Mouse (Mus musculus): Measurements from ENCODE around the gene Hltf. TPM values are rescaled to one million over a fixed set of nuclear protein-coding genes. Genes with fewer than 3 reads are reported as not detected.
"Not testable (repeated sequence)": the region's sequence is repeated elsewhere in the genome, so short reads cannot be mapped to it uniquely, and the experiment has no call there.

The Hltf gene
- 63.6 and 70.4 TPM in 2 replicates for polyA plus RNA-seq (2011; ENCODE audit: insufficient read depth, insufficient read length, low read depth, missing spikeins)

DNA sequence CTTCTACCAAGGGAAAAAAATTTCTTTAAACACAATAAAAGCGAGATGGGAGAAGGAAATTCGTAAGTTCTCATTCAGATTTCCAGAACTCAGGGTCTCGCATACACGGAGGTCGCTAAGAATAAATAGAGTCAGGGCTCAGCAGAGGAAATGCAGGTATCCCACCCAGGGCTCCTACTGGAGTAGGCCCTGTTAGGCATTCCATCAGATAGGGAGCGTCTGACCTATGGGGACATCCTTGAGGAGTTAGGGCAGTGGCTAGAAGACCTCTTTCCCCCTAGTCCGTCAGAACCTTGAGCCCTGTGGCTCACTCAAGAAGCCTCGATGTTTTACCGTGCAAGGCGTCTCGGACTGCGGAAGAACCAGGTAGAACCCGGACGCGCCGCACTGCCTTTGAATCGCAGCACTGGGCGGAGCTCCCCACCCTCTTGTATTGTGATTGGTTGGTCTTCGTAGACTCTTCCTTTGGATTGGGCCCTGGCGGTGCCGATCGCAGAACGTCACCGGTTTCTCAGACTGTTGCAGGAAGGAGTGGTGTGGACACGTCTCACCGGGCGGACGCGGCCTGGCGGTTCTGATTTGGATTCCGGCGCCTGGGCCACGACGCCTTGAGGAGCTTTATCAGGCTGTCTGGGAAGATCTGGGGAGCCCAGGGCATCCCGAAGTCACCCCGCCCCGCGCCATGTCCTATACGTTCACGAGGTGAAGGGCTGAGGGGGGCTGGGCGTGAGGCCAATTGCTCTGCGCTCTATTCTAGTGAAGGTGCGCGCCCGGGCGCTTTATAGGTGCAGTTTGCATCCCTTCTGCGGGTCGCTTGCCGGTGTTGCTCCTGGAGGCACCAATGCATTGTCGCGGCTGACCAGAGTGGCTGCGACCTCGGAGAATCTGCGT lies at the start of gene Hltf:
TSS of gene Hltf (plus strand) at position 506 of the 891 bp plus-strand sequence.
- no peaks in the 10 kb centered on the region for H3K9me3 ChIP-seq (replicated peaks; ENCODE audit: control insufficient read depth, insufficient read depth, low read length, poor library complexity, severe bottlenecking)
- TF ChIP-seq CTCF (IDR thresholded peaks at IDR 0.05; ENCODE audit: low read depth, low read length) = no peak
- TF ChIP-seq POLR2A (IDR thresholded peaks at IDR 0.05; ENCODE audit: insufficient read depth, low read length) = peak; percentile 57
- TF ChIP-seq EP300 (IDR thresholded peaks at IDR 0.05; ENCODE audit: insufficient read depth, low read depth, low read length) = peak; percentile 2; the same call in 1 of the 2 replicates
- peaks cover 7% of the 10 kb centered on the region for H3K36me3 ChIP-seq (ENCODE audit: control insufficient read depth, insufficient read depth, low read length, poor library complexity, severe bottlenecking)
- H3K27me3 ChIP-seq (ENCODE audit: control insufficient read depth, insufficient read depth, low read length, poor library complexity, severe bottlenecking) = no peaks in the 10 kb centered on the region; the same call in 1 of the 2 replicates
- H3K9ac ChIP-seq (ENCODE audit: low read depth, poor library complexity, severe bottlenecking) = peak within 1 kb of the TSS; percentile 61
- H3K4me1 ChIP-seq (ENCODE audit: control insufficient read depth, insufficient read depth, low read length) = no peaks in the 10 kb centered on the region
- H3K27ac ChIP-seq (ENCODE audit: insufficient read depth, low read length) = peak within 1 kb of the TSS; percentile 91
- peak within 1 kb of the TSS; percentile 99 for H3K4me3 ChIP-seq (ENCODE audit: low read depth, low read length)

DNA sequence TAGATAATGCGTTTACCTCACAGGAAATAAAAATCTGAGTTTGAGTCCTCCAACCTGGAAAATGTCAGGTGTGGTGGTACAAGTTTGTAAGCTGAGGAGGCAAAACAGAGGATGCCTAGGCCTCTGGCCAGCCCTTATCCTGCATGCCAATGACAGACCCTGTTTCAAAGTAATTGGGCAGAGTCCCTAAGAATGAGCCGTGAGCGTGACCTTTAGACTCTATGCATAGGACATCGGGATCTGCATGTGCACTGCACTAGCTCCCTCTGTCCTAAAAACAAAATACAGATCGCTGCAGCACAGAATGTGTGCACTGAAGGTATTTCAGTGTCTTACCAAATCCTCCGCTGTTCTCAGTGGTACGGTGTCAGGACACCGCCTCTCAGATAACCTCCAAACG lies 47.1 kb upstream of the Hltf start:
- H3K4me1 ChIP-seq (ENCODE audit: control insufficient read depth, insufficient read depth, low read length) = no peaks in the 10 kb centered on the region
- no peaks in the 10 kb centered on the region for H3K27me3 ChIP-seq (ENCODE audit: control insufficient read depth, insufficient read depth, low read length, poor library complexity, severe bottlenecking)
- no peak overlapping the region for H3K9ac ChIP-seq (ENCODE audit: low read depth, poor library complexity, severe bottlenecking)
- no peak overlapping the region for H3K4me3 ChIP-seq (ENCODE audit: low read depth, low read length)
- H3K36me3 ChIP-seq (ENCODE audit: control insufficient read depth, insufficient read depth, low read length, poor library complexity, severe bottlenecking) = peaks cover 2% of the 10 kb centered on the region
- no peak for TF ChIP-seq EP300 (IDR thresholded peaks at IDR 0.05; ENCODE audit: insufficient read depth, low read depth, low read length)
- H3K27ac ChIP-seq (ENCODE audit: insufficient read depth, low read length) = no peak overlapping the region
- no peaks in the 10 kb centered on the region; the same call in 1 of the 2 replicates for H3K9me3 ChIP-seq (replicated peaks; ENCODE audit: control insufficient read depth, insufficient read depth, low read length, poor library complexity, severe bottlenecking)

DNA sequence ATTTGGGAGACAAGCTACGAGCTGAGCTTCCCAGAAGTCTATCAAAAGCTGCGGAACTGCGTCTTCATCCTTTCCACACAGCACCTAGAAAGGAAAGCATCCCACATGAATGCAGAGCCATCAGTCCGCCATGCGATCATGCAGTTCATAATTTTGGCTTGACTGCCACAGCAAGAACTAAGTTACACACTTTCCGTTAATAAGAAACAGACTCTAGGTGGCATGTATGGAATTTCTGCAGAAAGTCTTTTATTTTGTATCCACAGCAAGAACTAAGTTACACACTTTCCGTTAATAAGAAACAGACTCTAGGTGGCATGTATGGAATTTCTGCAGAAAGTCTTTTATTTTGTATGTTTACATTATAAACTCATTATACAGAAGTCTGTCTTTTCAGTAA lies 46.7 kb upstream of the Hltf start:
- H3K27ac ChIP-seq (ENCODE audit: insufficient read depth, low read length); H3K4me1 ChIP-seq (ENCODE audit: control insufficient read depth, insufficient read depth, low read length); H3K36me3 ChIP-seq (ENCODE audit: control insufficient read depth, insufficient read depth, low read length, poor library complexity, severe bottlenecking); H3K9me3 ChIP-seq (replicated peaks; ENCODE audit: control insufficient read depth, insufficient read depth, low read length, poor library complexity, severe bottlenecking); H3K27me3 ChIP-seq (ENCODE audit: control insufficient read depth, insufficient read depth, low read length, poor library complexity, severe bottlenecking); H3K9ac ChIP-seq (ENCODE audit: low read depth, poor library complexity, severe bottlenecking); H3K4me3 ChIP-seq (ENCODE audit: low read depth, low read length): not testable (repeated sequence)

DNA sequence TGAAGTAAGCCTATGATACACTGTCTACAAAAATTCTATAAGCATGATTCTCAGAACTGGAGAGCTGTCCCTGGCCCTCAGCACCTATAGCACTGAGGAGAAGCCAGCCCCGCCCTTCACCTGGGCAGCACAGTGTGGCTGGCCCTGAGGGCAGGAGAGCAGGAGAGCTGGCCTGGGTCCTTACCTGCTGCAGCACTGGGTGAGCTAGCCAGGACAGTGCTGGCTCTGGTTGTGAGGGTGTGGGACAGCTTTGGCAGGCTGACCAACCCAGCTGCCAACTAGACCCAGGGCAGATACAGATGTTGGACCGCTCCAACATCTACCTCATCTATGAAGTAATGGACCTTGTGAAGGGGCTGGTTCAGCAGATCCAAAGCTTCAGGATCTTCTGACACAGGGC lies 43.2 kb upstream of the Hltf start:
- TF ChIP-seq CTCF (IDR thresholded peaks at IDR 0.05; ENCODE audit: low read depth, low read length) (no peak), EP300 (IDR thresholded peaks at IDR 0.05; ENCODE audit: insufficient read depth, low read depth, low read length) (no peak), POLR2A (IDR thresholded peaks at IDR 0.05; ENCODE audit: insufficient read depth, low read length) (no peak)
- Histone ChIP-seq H3K4me3 (ENCODE audit: low read depth, low read length) (no peak overlapping the region), H3K9me3 (replicated peaks; ENCODE audit: control insufficient read depth, insufficient read depth, low read length, poor library complexity, severe bottlenecking) (no peaks in the 10 kb centered on the region), H3K27me3 (ENCODE audit: control insufficient read depth, insufficient read depth, low read length, poor library complexity, severe bottlenecking) (no peaks in the 10 kb centered on the region), H3K36me3 (ENCODE audit: control insufficient read depth, insufficient read depth, low read length, poor library complexity, severe bottlenecking) (peaks cover 8% of the 10 kb centered on the region), H3K4me1 (ENCODE audit: control insufficient read depth, insufficient read depth, low read length) (no peaks in the 10 kb centered on the region), H3K9ac (ENCODE audit: low read depth, poor library complexity, severe bottlenecking) (no peak overlapping the region), H3K27ac (ENCODE audit: insufficient read depth, low read length) (no peak overlapping the region)

DNA sequence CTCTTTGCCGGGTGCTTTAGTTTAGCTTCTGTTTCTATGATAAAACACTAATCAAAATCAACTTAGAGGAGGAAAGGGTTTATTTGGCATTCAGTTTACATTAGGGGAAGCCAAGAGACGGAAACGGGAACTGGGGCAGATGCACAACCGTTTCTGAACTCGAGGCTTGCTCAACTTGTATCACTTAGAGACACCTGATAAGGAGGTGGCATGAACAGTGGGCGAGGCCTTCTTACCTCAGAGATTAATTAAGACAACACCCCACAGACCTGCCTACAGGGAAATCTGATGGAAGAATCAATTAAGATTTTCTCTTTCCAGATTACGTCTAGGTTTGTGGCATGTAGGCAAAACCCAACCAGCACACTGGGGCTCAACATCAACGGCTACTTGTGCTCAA lies 39.5 kb upstream of the Hltf start:
- H3K9me3 ChIP-seq (replicated peaks; ENCODE audit: control insufficient read depth, insufficient read depth, low read length, poor library complexity, severe bottlenecking) = no peaks in the 10 kb centered on the region
- no peak overlapping the region for H3K9ac ChIP-seq (ENCODE audit: low read depth, poor library complexity, severe bottlenecking)
- TF ChIP-seq POLR2A (IDR thresholded peaks at IDR 0.05; ENCODE audit: insufficient read depth, low read length) (no peak), CTCF (IDR thresholded peaks at IDR 0.05; ENCODE audit: low read depth, low read length) (no peak), EP300 (IDR thresholded peaks at IDR 0.05; ENCODE audit: insufficient read depth, low read depth, low read length) (no peak)
- H3K27me3 ChIP-seq (ENCODE audit: control insufficient read depth, insufficient read depth, low read length, poor library complexity, severe bottlenecking) = no peaks in the 10 kb centered on the region
- H3K4me3 ChIP-seq (ENCODE audit: low read depth, low read length) = no peak overlapping the region
- H3K36me3 ChIP-seq (ENCODE audit: control insufficient read depth, insufficient read depth, low read length, poor library complexity, severe bottlenecking) = peaks cover 10% of the 10 kb centered on the region
- no peak overlapping the region for H3K27ac ChIP-seq (ENCODE audit: insufficient read depth, low read length)
- no peaks in the 10 kb centered on the region for H3K4me1 ChIP-seq (ENCODE audit: control insufficient read depth, insufficient read depth, low read length)

GRCm38 (mm10) chr3:20023832-20024231 lies 33.8 kb upstream of the Hltf start:
- Histone ChIP-seq H3K4me1 (ENCODE audit: control insufficient read depth, insufficient read depth, low read length) (no peaks in the 10 kb centered on the region), H3K4me3 (ENCODE audit: low read depth, low read length) (no peak overlapping the region), H3K36me3 (ENCODE audit: control insufficient read depth, insufficient read depth, low read length, poor library complexity, severe bottlenecking) (peaks cover 7% of the 10 kb centered on the region), H3K9me3 (replicated peaks; ENCODE audit: control insufficient read depth, insufficient read depth, low read length, poor library complexity, severe bottlenecking) (peaks cover 9% of the 10 kb centered on the region), H3K27me3 (ENCODE audit: control insufficient read depth, insufficient read depth, low read length, poor library complexity, severe bottlenecking) (no peaks in the 10 kb centered on the region), H3K27ac (ENCODE audit: insufficient read depth, low read length) (peak overlapping the region; percentile 61; the same call in 1 of the 2 replicates), H3K9ac (ENCODE audit: low read depth, poor library complexity, severe bottlenecking) (no peak overlapping the region)
- no peak for TF ChIP-seq POLR2A (IDR thresholded peaks at IDR 0.05; ENCODE audit: insufficient read depth, low read length)
- TF ChIP-seq EP300 (IDR thresholded peaks at IDR 0.05; ENCODE audit: insufficient read depth, low read depth, low read length) = 0 out of 2 replicates have a peak, but pooled peaks have one; percentile 34
- TF ChIP-seq CTCF (IDR thresholded peaks at IDR 0.05; ENCODE audit: low read depth, low read length) = no peak

All from ES-Bruce4 (cell line).